Mouse (Mus musculus) liver, embryonic 13.5 days (tissue): ENCODE results near the gene Mrps18b. TPM values are rescaled to one million over a fixed set of nuclear protein-coding genes. Genes with fewer than 3 reads are reported as not detected.

Experiments
- ATAC-seq: fragments of 200-750 bp; cut with Nextera tagmentation; 2 replicates; pipeline ENCODE4 v1.8.0; 2017; ENCODE audit warnings: low read depth, mild to moderate bottlenecking, moderate number of reproducible peaks, moderate library complexity
- DNase-seq: peaks from one replicate; pipeline ENCODE4 v3.0.0; 2022
- H3K27ac ChIP-seq: fragments of 300-500 bp; sonication (generic); 2 replicates; pipeline ENCODE4 v1.5.1; 2015; ENCODE audit warnings: moderate library complexity, mild to moderate bottlenecking, inconsistent platforms
- H3K27me3 ChIP-seq: fragments of 300-500 bp; sonication (generic); 2 replicates; pipeline ENCODE4 v1.6.1; 2015; ENCODE audit warnings: mild to moderate bottlenecking, inconsistent platforms
- H3K36me3 ChIP-seq: fragments of 300-500 bp; sonication (generic); 2 replicates; pipeline ENCODE4 v1.6.1; 2015; ENCODE audit warnings: mild to moderate bottlenecking, inconsistent platforms
- H3K4me1 ChIP-seq: fragments of 300-500 bp; sonication (generic); replicated peaks from 2 replicates; pipeline ENCODE4 v1.6.1; 2015; ENCODE audit warnings: inconsistent platforms
- H3K4me2 ChIP-seq: fragments of 300-500 bp; sonication (generic); 2 replicates; pipeline ENCODE4 v1.6.1; 2015; ENCODE audit warnings: inconsistent platforms, mild to moderate bottlenecking, moderate library complexity
- H3K4me3 ChIP-seq: fragments of 300-500 bp; sonication (generic); replicated peaks from 2 replicates; pipeline ENCODE4 v1.5.1; 2015; ENCODE audit warnings: mild to moderate bottlenecking, inconsistent platforms
- H3K9ac ChIP-seq: fragments of 300-500 bp; sonication (generic); 2 replicates; pipeline ENCODE4 v1.6.1; 2015; ENCODE audit warnings: mild to moderate bottlenecking, inconsistent platforms
- H3K9me3 ChIP-seq: fragments of 300-500 bp; sonication (generic); replicated peaks from 2 replicates; pipeline ENCODE4 v1.6.1; 2016; ENCODE audit warnings: inconsistent platforms
- WGBS: fragments of 180-500 bp; shearing (Covaris S2); methylation state at CpG from one replicate; pipeline ENCODE4 v1.1.7; 2015; ENCODE audit not compliant: insufficient replicate concordance; 5-methylcytosine and 5-hydroxymethylcytosine counted together
- polyA plus RNA-seq: library from polyadenylated mRNA; unstranded; fragments of >200 nt; fragmentation: Nextera tagmentation; extraction: Ambion mirVana; gene quantifications from 2 replicates; pipeline ENCODE4 v1.2.1, GENCODE M21; 2015

The Mrps18b gene
- polyA plus RNA-seq, 1 experiment from 2014 or later, result 105 TPM

DNA sequence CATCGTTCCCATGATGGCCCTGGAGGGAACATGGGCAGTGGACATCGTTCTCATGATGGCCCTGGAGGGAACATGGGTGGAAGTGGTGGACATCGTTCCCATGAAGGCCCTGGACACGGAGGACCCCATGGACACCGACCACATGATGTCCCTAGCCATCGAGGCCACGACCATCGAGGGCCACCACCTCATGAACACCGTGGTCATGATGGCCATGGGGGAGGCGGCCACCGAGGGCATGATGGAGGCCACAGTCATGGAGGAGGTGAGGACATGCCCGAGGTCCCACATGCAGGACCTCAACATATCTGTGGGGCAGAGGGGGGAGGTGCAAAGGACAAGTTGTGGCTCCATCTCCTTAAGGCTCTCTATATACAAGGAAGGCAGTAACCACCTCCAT, 14.4 kb upstream of the Mrps18b start:
- Histone ChIP-seq H3K27me3 (no peaks in the 10 kb centered on the region), H3K4me2 (no peak overlapping the region), H3K9me3 (no peaks in the 10 kb centered on the region), H3K27ac (no peak overlapping the region), H3K4me1 (peaks cover 38% of the 10 kb centered on the region), H3K4me3 (no peak overlapping the region), H3K9ac (no peak overlapping the region), H3K36me3 (peaks cover 66% of the 10 kb centered on the region)
- 91% methylated on average over 12 of the region's 12 CpGs for WGBS
- DNase-seq, result no peak
- no peak for ATAC-seq

DNA sequence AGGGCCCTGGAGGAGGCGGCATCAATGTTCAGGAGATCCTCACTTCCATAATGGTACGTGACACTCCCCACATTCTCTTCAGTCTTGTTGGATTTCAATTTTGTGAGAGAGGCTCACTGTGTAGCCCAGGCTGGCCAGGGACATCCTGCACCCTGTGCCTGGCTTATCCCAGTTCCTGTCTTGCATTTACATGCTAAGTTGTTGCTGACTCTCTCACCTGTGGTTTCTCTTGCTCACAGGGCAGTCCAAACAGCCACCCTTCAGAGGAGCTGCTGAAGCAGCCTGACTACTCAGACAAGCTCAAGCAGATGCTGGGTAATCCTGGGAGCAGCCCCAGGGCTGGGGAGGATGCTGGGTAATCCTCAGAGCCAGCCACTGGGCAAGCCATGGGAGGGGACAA, 13.3 kb upstream of the Mrps18b start:
- Histone ChIP-seq H3K9ac (no peak overlapping the region), H3K4me1 (peaks cover 49% of the 10 kb centered on the region), H3K4me3 (no peak overlapping the region), H3K36me3 (peaks cover 77% of the 10 kb centered on the region), H3K27ac (peak overlapping the region; percentile 18; the same call in 1 of the 2 replicates), H3K4me2 (no peak overlapping the region), H3K9me3 (no peaks in the 10 kb centered on the region), H3K27me3 (no peaks in the 10 kb centered on the region)
- ATAC-seq (no peak), DNase-seq (no peak)
- WGBS, result 97% methylated on average over 2 of the region's 2 CpGs

DNA sequence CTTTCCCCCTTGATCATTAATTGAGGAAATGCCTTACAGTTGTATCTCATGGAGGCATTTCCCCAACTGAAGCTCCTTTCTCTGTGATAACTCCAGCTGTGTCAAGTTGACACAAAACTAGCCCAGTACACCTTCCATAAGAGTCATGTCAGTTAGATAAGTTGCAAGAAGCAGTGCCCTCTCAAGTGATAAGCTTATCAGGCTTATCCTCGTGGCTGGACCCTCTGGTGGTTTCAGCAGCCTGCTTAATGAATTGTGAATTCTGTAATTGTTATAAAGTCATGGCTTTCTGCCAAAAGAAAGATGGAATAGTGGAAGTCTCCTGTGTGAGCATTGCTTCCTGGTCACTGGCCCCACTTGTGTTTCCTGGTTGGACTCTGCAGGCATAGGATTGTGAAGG, 11.3 kb upstream of the Mrps18b start:
- Histone ChIP-seq H3K9ac (peak overlapping the region; percentile 45; the same call in 1 of the 2 replicates), H3K27me3 (no peaks in the 10 kb centered on the region), H3K4me1 (peaks cover 69% of the 10 kb centered on the region), H3K9me3 (no peaks in the 10 kb centered on the region), H3K4me2 (peak overlapping the region; percentile 39), H3K4me3 (no peak overlapping the region), H3K36me3 (peaks cover 94% of the 10 kb centered on the region), H3K27ac (peak overlapping the region; percentile 80)
- DNase-seq (peak; percentile 46), ATAC-seq (peak; percentile 87)
- WGBS, result 5% methylated on average over 1 of the region's 1 CpGs

DNA sequence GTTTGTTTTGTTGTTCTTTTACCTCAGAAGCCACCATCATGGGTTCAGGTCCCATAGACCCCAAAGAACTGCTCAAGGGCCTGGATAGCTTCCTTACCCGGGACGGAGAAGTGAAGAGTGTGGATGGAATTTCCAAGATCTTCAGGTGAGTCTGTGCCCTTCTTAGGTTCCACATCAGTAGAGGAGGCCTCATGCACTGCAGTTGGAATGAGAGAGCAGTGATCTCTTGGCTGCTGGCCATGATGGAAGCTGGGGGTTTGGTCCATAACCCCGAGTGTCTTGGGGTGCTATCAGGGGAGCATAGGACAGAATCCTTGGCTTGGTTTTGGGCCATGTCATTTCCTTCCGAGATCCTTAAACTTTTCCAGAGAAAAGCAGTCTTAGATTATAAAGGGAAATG, 7.1 kb upstream of the Mrps18b start:
- Histone ChIP-seq H3K4me1 (peaks cover 91% of the 10 kb centered on the region), H3K4me2 (no peak overlapping the region), H3K27me3 (no peaks in the 10 kb centered on the region), H3K9ac (no peak overlapping the region; the same call in 1 of the 2 replicates), H3K4me3 (no peak overlapping the region), H3K27ac (peak overlapping the region; percentile 53; the same call in 1 of the 2 replicates), H3K9me3 (no peaks in the 10 kb centered on the region), H3K36me3 (peaks cover 79% of the 10 kb centered on the region)
- DNase-seq (no peak), ATAC-seq (no peak)
- 90% methylated on average over 4 of the region's 4 CpGs for WGBS

DNA sequence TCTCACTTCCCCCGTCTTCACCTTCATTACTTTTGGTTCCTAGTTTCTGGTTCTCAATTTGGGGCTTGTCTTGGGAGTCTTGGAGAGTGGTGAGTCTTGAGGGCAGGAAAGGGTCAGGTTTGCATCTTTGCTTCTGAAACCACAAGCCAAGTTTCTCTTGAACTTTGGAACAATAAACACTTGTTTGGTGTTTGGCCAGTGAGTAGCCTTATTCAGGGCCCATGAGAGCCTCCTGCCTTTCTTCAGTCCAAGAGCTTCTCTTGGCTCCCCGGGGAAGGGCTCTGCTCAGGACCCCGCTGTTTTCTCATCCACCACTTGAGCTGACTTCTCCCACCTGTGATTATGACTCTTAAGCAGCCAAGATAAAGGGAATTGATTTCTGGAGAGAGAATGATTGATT, 6.4 kb upstream of the Mrps18b start:
- H3K9ac ChIP-seq, result no peak overlapping the region
- H3K27ac ChIP-seq, result peak overlapping the region; percentile 37; the same call in 1 of the 2 replicates
- ATAC-seq (no peak), DNase-seq (no peak)
- peaks cover 84% of the 10 kb centered on the region for H3K4me1 ChIP-seq
- WGBS, result 88% methylated on average over 3 of the region's 3 CpGs
- no peak overlapping the region for H3K4me2 ChIP-seq
- no peaks in the 10 kb centered on the region for H3K27me3 ChIP-seq
- no peaks in the 10 kb centered on the region for H3K9me3 ChIP-seq
- no peak overlapping the region for H3K4me3 ChIP-seq
- peaks cover 76% of the 10 kb centered on the region for H3K36me3 ChIP-seq

DNA sequence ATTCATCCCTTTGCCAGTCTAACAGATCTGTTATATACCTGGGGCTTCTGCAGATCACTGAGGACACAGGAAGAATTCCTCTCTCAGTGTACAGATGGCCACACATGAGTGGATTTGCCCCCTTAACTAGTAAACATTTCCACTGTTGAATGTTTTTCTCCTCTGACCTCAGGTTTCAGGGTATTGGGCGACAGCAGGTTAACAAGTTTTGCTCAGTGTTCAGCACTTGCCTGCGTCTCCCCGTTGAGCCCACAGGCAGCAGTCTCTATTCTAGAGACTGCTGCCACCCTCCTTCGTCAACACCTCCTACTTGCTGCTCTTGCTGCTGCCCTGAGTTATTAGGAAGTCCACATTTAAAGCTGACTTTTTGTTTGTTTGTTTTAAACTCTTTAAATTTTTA, 5.5 kb upstream of the Mrps18b start:
- H3K9me3 ChIP-seq, result no peaks in the 10 kb centered on the region
- no peak for DNase-seq
- no peak overlapping the region for H3K4me3 ChIP-seq
- WGBS, result 81% methylated on average over 4 of the region's 4 CpGs
- H3K27me3 ChIP-seq, result no peaks in the 10 kb centered on the region
- peaks cover 75% of the 10 kb centered on the region for H3K4me1 ChIP-seq
- H3K36me3 ChIP-seq, result peaks cover 75% of the 10 kb centered on the region
- ATAC-seq, result no peak
- H3K27ac ChIP-seq, result peak overlapping the region; percentile 97; the same call in 1 of the 2 replicates
- H3K4me2 ChIP-seq, result no peak overlapping the region
- H3K9ac ChIP-seq, result 0 out of 2 replicates have a peak overlapping the region, but pooled peaks have one; percentile 12

DNA sequence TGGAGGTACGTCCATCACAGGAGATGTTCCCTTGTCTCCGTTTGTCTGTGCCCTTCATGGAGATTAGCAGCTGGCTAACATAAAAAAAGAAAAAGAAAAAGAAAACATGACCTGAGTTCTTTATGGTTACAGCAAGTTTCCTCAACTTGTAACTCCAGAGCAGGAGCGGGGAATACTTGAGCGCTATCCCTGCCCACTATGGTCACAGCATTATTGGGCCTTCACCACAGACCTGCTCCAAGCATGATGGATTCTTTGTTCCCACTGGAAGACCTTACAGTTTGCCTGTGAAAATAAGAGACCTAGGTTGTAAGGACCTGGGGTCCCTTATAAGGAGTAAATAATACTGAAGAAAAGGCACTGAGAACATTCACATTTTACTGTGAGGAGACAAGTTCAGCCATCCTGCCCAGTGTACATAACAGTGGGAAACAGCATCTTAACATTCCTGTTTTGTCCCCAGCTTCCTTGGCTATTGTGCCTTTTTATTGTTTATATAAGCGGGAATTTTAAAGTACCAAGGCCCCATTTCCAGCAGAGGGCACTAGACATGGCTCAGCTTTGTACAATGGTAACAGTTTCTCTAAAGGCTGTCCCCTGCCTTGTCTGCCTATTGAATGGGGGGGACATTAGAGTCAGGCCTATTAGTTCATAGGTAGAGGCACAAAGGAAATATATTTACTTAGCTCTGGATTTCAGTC, 4.8 kb upstream of the Mrps18b start:
- peaks cover 68% of the 10 kb centered on the region for H3K4me1 ChIP-seq

DNA sequence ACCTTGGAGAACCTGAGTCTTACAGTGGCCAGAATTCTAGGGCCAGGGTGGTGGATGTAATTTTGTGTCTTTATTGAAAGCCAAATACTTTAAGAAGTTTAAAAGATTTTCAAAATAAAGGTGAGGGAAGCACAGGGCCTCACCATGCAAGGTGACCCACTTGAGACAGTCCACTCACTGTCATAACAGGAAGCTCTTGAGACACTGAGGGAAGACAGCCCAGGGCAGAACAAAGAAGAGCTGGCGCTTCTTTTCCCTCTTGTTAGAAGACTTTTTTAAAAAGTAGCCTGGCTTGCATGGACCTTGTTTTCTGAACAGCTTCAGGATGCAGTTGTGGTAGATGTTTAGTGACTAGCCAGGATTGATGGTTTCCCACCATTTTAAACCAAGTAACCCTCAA, 4.2 kb upstream of the Mrps18b start:
- peak overlapping the region; percentile 81 for H3K4me2 ChIP-seq
- WGBS, result 71% methylated on average over 1 of the region's 1 CpGs
- no peak for DNase-seq
- H3K27ac ChIP-seq, result peak overlapping the region; percentile 97
- peak overlapping the region; percentile 83 for H3K9ac ChIP-seq
- H3K36me3 ChIP-seq, result peaks cover 61% of the 10 kb centered on the region
- H3K9me3 ChIP-seq, result no peaks in the 10 kb centered on the region
- peaks cover 67% of the 10 kb centered on the region for H3K4me1 ChIP-seq
- peak overlapping the region; percentile 92 for H3K4me3 ChIP-seq
- no peaks in the 10 kb centered on the region for H3K27me3 ChIP-seq
- ATAC-seq, result no peak

More for the DNA sequence above, 4.8 kb upstream of the Mrps18b start:
- H3K4me3 ChIP-seq, result 0 out of 2 replicates have a peak overlapping the region, but pooled peaks have one; percentile 92
- peak overlapping the region; percentile 83 for H3K9ac ChIP-seq
- H3K27ac ChIP-seq, result peak overlapping the region; percentile 97
- no peaks in the 10 kb centered on the region for H3K27me3 ChIP-seq
- DNase-seq (no peak), ATAC-seq (no peak)
- no peaks in the 10 kb centered on the region for H3K9me3 ChIP-seq
- H3K4me2 ChIP-seq, result peak overlapping the region; percentile 81
- 78% methylated on average over 5 of the region's 5 CpGs for WGBS
- peaks cover 68% of the 10 kb centered on the region for H3K36me3 ChIP-seq

DNA sequence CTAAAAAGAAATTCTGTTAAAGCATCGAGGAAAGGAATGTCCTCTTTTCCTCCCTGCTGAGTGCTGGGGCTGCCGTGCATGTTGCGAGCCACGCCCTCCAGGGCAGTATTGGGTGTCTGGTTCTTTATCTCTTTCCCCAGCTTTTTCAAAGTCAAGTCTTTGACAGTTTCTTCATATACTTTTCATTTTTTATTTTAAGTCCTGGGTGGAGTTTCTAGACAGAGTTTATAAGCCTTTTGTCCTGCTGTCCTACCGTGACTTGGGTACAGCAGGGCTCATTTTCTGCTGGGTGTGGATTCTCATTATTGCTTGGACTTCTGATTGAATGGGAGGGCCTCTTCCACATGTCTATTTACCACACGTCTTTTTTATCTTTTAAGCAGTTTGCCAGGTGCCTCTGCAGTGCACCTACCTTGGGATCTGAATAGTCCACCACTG, 3.7 kb upstream of the Mrps18b start:
- Histone ChIP-seq H3K27me3 (no peaks in the 10 kb centered on the region), H3K9ac (peak overlapping the region; percentile 83), H3K9me3 (no peaks in the 10 kb centered on the region), H3K4me2 (peak overlapping the region; percentile 81), H3K36me3 (peaks cover 56% of the 10 kb centered on the region), H3K4me1 (peaks cover 67% of the 10 kb centered on the region), H3K4me3 (peak overlapping the region; percentile 92), H3K27ac (peak overlapping the region; percentile 97)
- DNase-seq (peak; percentile 70), ATAC-seq (no peak; the same call in 1 of the 2 replicates)
- WGBS, result 8% methylated on average over 6 of the region's 6 CpGs

DNA sequence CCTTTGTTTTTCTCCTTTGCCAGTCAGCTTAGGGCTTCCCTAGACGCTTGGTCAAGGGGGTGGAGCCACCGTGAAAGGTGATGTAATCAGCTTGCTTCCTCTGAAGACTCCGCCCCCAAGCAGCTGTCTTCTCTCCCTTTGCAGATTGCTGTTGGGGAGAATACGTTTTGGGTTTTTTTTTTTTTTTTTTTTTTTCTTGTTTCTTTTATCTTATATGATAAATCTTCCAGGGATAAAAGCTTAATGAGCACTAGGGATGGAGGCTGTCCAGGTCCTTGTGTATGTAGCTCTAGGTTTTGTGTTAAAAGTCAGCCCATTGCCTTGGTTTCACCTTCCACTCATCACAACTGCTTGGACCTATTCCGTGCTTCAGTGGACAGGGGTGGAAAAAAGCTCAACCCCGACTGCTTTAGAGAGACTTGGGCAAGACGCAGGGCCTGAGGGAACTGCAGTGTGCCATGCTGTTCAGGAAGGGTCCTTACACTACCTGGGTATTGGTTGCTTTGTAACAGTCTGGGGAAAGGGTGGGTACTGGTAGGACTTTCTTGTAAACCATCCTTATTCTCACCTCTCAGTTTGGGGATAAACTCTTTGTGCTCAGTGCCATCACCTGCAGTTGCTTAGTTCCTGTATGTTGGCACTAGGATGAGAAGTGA, 3.0 kb upstream of the Mrps18b start:
- ATAC-seq, result peak; percentile 23
- Histone ChIP-seq H3K4me2 (peak overlapping the region; percentile 81), H3K9ac (peak overlapping the region; percentile 98), H3K27ac (peak overlapping the region; percentile 97), H3K36me3 (peaks cover 53% of the 10 kb centered on the region), H3K4me3 (peak overlapping the region; percentile 92), H3K4me1 (peaks cover 67% of the 10 kb centered on the region), H3K27me3 (no peaks in the 10 kb centered on the region), H3K9me3 (no peaks in the 10 kb centered on the region)
- 6% methylated on average over 7 of the region's 7 CpGs for WGBS
- DNase-seq, result peak; percentile 95

DNA sequence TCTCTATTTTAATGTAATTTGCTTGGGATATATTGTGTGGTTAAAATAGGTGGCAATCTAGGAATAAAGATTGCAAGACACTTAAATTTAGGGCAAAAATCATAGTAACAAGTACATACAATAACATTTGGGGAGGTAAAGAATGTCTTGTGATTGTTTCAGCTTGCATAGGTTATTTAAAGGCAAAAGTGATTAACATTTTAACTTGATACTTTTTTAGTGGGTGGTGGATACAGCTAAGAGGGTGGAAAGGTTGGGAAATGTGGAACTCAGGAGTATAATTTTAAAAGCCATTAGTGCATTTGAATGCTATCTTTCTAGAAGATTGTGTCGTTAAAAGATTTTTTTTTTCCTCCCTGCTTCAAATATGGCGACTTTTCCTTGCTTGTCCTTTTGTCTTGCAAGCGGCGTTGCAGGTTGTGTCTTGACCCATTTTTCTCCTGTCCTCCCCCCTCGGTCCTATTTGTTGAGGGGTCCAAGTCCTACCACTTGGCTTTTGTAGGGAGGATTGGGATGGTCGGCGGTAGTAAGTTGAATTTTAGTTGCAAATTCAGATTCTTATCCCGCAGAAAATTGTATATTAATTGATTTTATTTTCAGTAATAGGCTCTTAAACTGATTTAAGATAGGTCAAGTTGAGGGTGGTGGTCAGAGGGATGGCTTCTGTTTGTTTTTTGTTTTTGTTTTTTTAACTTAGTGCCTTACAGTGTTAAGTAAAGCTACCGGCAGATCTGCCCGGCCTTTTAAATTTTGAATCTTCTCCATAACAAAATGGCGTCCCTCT, 2.3 kb upstream of the Mrps18b start:
- Histone ChIP-seq H3K4me2 (peak overlapping the region; percentile 81), H3K9me3 (no peaks in the 10 kb centered on the region), H3K4me3 (peak overlapping the region; percentile 92), H3K9ac (peak overlapping the region; percentile 98), H3K4me1 (peaks cover 64% of the 10 kb centered on the region), H3K36me3 (peaks cover 53% of the 10 kb centered on the region), H3K27me3 (no peaks in the 10 kb centered on the region), H3K27ac (peak overlapping the region; percentile 97)
- ATAC-seq (no peak), DNase-seq (peak; percentile 38)
- under 1% methylated on average over 11 of the region's 11 CpGs for WGBS
